Mouse (Mus musculus): ENCODE measurements around the gene Nos1ap.

- TF ChIP-seq CTCF (IDR thresholded peaks at IDR 0.05; ENCODE audit: control insufficient read depth, insufficient read depth, insufficient read length) (no peak), MAX (IDR thresholded peaks at IDR 0.05) (no peak), MYOG (IDR thresholded peaks at IDR 0.05; ENCODE audit: control insufficient read depth, extremely low read depth, insufficient read length) (no peak), MYOD1 (IDR thresholded peaks at IDR 0.05; ENCODE audit: control insufficient read depth, insufficient read length, low read depth) (no peak), CEBPB (IDR thresholded peaks at IDR 0.05; ENCODE audit: low read depth) (no peak), USF1 (IDR thresholded peaks at IDR 0.05; ENCODE audit: low read depth) (no peak)
Measured at GRCm38 (mm10) chr1:170466099-170467009, 123.3 kb downstream of the Nos1ap start.

Data from C2C12 (cell line).